In the genomic region with DNA sequence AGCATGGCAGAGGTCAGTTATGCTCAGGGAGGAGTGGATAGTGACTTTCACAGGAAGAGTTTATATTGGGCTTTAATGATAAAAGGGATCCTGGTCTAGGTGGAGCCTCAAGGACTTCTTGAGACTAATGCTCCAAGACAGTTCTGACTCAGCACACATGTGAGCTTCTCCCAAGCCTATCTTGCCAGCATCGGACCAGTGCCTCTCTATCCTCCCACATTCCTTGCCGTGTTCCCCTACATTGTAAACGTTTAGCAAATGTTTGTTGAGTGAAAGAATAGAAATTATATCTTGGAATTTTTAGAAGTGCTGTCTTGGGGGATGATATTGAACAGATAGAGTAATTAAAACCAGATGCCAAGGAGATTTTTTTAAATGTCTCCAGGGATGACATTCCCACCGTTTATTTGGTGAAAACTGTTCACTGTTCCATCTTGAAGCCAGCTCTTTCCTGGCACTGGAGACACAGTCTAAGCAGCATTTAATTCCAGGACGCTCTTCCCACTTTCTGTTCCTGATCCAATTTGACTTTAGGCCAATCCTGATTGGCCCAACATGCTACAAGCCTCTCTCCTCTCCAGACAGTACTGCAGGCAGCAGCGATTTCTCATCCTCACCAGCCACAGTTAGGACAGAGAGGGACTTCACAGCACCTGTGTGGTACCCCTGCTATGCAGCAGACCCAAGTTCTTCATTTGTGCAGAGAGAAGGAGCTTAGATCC, we compare ENCODE assay signal across 18 mouse cellular contexts.
A peak's percentile ranks its signal among the peaks of the same experiment; 100 is the strongest.
DNase-seq lines count a peak whose midpoint lies in the region; ATAC-seq and TF ChIP-seq lines count a peak whose summit lies in the region.
"Had no signal": no experiment of that assay in that cellular context is flagged by ENCODE, and none has a peak within 500 bp of the region (broad histone marks: within the 10 kb centered on the region; RNA-seq: fewer than 3 reads in every experiment).

No protein-coding gene starts in this region.

- no peaks in the 10 kb centered on the region for H3K36me3 ChIP-seq in heart, embryonic 10.5 days
- H3K36me3 ChIP-seq: hindbrain, embryonic 13.5 days; midbrain, embryonic 15.5 days; neural tube, embryonic 12.5 days had no signal

- no peaks in the 10 kb centered on the region for H3K9me3 ChIP-seq in heart, embryonic 10.5 days
- H3K9me3 ChIP-seq: hindbrain, embryonic 13.5 days; midbrain, embryonic 15.5 days; neural tube, embryonic 12.5 days had no signal

- TF ChIP-seq CTCF in left cerebral cortex, adult 2 months (IDR thresholded peaks at IDR 0.05) = no peak
- no peak for TF ChIP-seq CTCF in layer of hippocampus, adult 2 months (conservative IDR thresholded peaks at IDR 0.05)

- no peak for DNase-seq in cerebellum, postnatal 4 days (ENCODE audit: low spot score in 2 of 2)
- peak; percentile 17 to 51 for DNase-seq in left cerebral cortex, postnatal 25 days (ENCODE audit: low spot score in 2 of 2)
- no peak for DNase-seq in left cerebral cortex, adult 2 months (ENCODE audit: extremely low spot score in 1 of 2, low spot score in 2 of 2)
- peak; percentile 53 for DNase-seq in cerebellum, adult 11-12 months
- peak; percentile 21 to 48 for DNase-seq in layer of hippocampus, adult 2 months (ENCODE audit: low spot score in 2 of 2)
- no peak for DNase-seq in heart, embryonic 10.5 days (ENCODE audit: low spot score)
- no peak for DNase-seq in lung, postnatal 10 days
- DNase-seq: adrenal gland, postnatal 10 days; kidney, adult 18-20 months; kidney, postnatal 4 days; lung, postnatal 4 days; retina, postnatal 1 day; thymus, postnatal 4 days had no signal

- intact Hi-C loops in left cerebral cortex, postnatal 25 days (cut with DNase I) = no loop called here
- intact Hi-C loops in left cerebral cortex, adult 2 months (cut with DNase I) = no loop called here

- H3K4me3 ChIP-seq in left cerebral cortex, adult 2 months = no peak overlapping the region
- no peak overlapping the region for H3K4me3 ChIP-seq in layer of hippocampus, adult 2 months
- no peak overlapping the region for H3K4me3 ChIP-seq in heart, embryonic 10.5 days
- H3K4me3 ChIP-seq: hindbrain, embryonic 13.5 days; midbrain, embryonic 15.5 days; neural tube, embryonic 12.5 days had no signal

- peak; percentile 70 for ATAC-seq in cerebellum, adult (ENCODE audit: insufficient number of reproducible peaks, low FRiP score, low TSS enrichment)
- ATAC-seq: midbrain, embryonic 15.5 days had no signal

- WGBS in heart, embryonic 10.5 days = 69% methylated on average over 6 of the region's 6 CpGs

- H3K27me3 ChIP-seq in heart, embryonic 10.5 days (ENCODE audit: insufficient read depth, poor library complexity, severe bottlenecking) = no peaks in the 10 kb centered on the region
- H3K27me3 ChIP-seq: hindbrain, embryonic 13.5 days; midbrain, embryonic 15.5 days; neural tube, embryonic 12.5 days had no signal

- H3K4me1 ChIP-seq in heart, embryonic 10.5 days = no peaks in the 10 kb centered on the region
- H3K4me1 ChIP-seq: hindbrain, embryonic 13.5 days; midbrain, embryonic 15.5 days; neural tube, embryonic 12.5 days had no signal

- no peak overlapping the region for H3K27ac ChIP-seq in left cerebral cortex, adult 2 months
- H3K27ac ChIP-seq in layer of hippocampus, adult 2 months = no peak overlapping the region
- no peak overlapping the region for H3K27ac ChIP-seq in heart, embryonic 10.5 days
- H3K27ac ChIP-seq: hindbrain, embryonic 13.5 days; liver, embryonic 14.5 days; midbrain, embryonic 15.5 days; neural tube, embryonic 12.5 days had no signal

Comparison
In these comparisons a context has a peak if more than half of its experiments do, and no peak if none do; other contexts are left out.
1. DNase-seq: peak in left cerebral cortex, postnatal 25 days (2 of 2), cerebellum, adult 11-12 months (single experiment) and layer of hippocampus, adult 2 months (2 of 2); none in cerebellum, postnatal 4 days (0 of 2), left cerebral cortex, adult 2 months (0 of 2), heart, embryonic 10.5 days (single experiment) and lung, postnatal 10 days (single experiment).